Mouse (Mus musculus): ENCODE measurements at regions not wholly inside any gene's neighbourhood (a gene's known extent, or its start where the extent isn't known, plus 50 kb on each side); places are given as distances from the start of the nearest gene placed in this dataset.

DNA sequence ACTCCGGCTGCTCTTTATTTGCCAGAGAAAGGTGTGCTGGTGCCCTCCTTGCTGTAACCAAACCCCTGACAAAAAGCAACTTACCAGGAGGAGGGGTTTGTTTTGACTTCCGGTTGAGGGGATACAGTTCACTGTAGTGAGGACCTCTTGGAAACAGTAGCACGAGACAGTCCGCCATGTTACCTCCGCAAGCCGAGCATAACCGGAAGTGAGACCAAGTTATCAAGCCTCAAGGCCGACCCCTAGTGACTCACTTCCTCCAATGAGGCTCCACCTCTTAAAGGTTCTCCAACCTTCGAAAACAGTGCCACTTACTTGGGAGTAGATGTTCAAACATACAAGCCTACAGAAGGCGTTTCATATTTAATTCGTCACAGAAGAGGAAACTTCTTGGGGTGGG, 115.2 kb upstream of the Plekha5 start:
- no peak for ATAC-seq (replicated peaks in 1 of 2; ENCODE audit: insufficient read depth in 1 of 2, low FRiP score in 2 of 2, low TSS enrichment in 1 of 2, low read depth in 1 of 2, poor library complexity in 2 of 2, severe bottlenecking in 2 of 2)

DNA sequence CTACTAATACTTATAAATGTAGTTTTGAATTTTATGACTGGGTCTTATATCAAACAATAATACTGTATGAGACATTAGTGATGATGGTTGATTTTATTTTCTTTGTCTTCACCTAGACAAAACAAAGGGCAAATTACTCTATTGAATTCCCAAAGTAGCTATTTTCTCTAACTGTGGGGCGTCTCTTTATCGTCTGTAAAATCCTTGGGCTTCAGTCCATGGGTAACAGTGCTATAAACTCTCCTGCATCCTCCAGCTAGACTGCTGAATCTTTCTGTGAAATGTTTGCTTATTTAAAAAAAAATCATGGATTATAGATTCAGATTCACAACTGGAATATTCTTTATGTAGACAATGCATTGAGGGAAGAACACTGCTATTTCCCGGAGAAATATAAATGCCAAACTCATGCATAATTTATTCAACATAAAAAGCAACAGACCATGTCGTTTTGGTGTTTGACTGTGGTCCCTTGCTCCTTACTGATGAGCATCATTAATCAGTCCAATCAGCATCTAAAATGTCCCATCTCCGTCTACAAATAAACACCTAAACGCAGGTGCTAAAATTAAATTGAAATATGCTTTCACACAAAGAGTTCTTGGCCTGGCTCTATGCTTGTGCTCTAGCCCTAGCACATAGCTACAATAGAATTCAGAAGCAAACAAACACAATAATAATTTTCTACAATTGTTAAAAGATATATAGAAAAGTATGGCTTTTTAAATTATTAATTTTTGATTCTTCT, 116.9 kb upstream of the Plekha5 start:
- ATAC-seq (replicated peaks in 1 of 2; ENCODE audit: insufficient read depth in 1 of 2, low FRiP score in 2 of 2, low TSS enrichment in 1 of 2, low read depth in 1 of 2, poor library complexity in 2 of 2, severe bottlenecking in 2 of 2): no peak

DNA sequence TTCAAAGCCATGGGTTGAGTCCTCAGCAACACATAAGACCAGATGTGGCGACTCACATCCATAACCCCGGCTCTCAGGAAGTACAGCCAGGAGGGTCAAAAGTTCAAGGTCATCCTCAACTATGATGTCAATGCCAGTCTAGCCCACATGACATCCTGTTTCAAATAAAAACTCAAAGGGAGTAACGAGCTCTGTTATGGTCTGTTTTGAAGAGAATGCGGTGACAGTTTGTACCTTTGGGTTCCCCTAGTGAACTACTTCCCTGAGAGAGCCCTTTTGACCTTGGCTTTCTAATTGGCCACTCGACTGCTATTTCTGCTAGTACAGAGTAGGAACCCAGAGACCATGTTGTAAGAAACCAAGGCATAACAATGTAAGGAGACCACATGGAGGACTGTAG, 119.7 kb upstream of the Plekha5 start:
- ATAC-seq (replicated peaks in 1 of 2; ENCODE audit: insufficient read depth in 1 of 2, low FRiP score in 2 of 2, low TSS enrichment in 1 of 2, low read depth in 1 of 2, poor library complexity in 2 of 2, severe bottlenecking in 2 of 2): no peak

DNA sequence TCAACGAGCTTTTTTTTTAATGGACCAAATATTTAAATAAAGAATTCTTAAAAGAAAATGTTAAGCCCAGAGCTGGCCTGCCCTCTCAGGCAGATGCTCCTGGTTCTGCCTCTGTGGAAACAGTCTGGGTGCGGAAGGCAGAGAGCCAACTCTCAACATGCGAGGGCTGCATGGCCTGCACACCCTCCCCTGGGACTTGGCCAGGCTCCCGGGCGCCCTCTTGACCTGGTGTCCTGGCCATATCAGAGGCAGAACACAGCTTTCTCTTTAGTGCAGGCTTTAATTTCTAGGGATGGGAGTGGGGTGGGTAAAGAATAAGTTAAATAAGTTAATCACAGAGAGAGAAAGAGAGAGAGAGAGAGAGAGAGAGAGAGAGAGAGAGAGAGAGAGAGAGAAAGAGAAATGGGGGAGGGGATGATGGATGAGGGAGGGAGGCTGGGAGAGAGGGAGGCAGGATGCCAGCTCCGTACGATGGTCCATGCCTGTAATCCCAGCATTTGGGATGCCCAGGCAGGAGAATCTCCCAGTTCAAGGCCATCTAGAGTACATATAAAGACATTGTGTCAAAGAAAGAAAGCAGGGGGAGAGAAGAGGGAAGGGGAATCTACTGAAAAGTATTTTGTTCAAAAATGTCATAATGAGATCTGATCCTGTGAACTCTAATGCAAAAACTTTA, 123.2 kb upstream of the Plekha5 start:
- no peak for ATAC-seq (replicated peaks in 1 of 2; ENCODE audit: insufficient read depth in 1 of 2, low FRiP score in 2 of 2, low TSS enrichment in 1 of 2, low read depth in 1 of 2, poor library complexity in 2 of 2, severe bottlenecking in 2 of 2)

DNA sequence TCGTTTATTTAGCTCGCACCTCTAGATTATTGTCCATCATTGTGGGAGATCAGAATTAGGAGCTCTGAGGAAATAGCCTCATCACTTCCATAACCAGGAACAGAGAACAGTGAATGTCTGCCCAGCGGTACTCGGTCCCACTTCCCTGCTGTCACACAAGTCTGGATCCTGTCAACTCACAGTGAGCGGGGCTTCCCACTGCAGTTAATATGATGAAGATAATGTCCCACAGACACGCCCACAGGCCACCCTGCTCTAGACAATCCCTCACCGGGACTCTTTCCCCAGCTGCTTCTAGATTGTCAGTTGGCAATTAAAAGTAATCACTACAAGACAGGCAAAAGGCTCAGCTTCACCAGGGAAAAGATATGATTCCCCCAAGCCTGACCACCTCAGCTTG, 124.2 kb upstream of the Plekha5 start:
- no peak for ATAC-seq (replicated peaks in 1 of 2; ENCODE audit: insufficient read depth in 1 of 2, low FRiP score in 2 of 2, low TSS enrichment in 1 of 2, low read depth in 1 of 2, poor library complexity in 2 of 2, severe bottlenecking in 2 of 2)

DNA sequence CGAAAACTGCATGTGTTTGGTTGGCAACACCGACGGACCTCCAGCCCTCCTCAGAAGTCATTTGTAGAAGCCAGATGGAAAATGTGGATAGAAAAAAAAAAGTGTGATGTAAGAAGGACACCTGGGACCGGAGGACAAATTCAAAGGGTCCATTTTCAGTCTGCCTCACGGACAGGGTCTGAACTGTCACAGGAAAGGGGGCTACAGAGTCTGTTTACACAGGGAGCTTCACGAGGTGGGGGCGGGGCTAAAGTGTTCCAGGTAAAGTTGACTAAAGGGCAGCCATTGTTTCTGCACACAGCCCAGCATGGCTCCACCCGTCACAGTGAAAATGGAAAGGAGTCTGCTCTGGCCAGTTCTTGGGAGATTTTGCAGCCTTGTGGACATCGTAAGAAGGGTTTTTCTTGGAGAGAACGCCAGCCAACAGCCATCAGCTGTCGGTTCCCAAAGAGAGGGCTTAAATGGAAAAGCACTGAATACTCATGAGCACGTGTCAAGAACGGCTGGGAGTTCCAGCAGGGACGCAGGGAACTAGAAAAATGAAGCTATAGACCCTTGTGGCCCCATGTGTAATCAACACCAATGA, 125.8 kb upstream of the Plekha5 start:
- ATAC-seq (replicated peaks in 1 of 2; ENCODE audit: insufficient read depth in 1 of 2, low FRiP score in 2 of 2, low TSS enrichment in 1 of 2, low read depth in 1 of 2, poor library complexity in 2 of 2, severe bottlenecking in 2 of 2): no peak

DNA sequence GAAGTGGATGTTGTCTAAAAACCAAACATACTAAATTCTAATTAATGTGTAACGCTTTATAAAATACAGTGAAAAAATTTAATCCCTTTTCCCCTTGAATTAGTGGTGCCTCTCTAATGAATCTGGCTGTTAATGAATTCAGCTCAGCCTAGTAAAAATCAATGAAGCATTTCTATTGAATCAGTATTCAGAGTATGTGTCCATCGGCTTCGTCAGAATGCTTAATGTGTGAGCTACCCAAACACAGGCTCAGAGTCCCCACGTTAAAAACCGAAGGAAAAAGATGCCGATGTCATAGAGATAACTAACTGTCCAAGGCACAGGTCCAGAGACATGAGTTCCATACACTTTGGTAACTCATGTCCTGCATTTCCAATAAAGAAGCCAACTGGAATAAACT, 126.3 kb upstream of the Plekha5 start:
- ATAC-seq (replicated peaks in 1 of 2; ENCODE audit: insufficient read depth in 1 of 2, low FRiP score in 2 of 2, low TSS enrichment in 1 of 2, low read depth in 1 of 2, poor library complexity in 2 of 2, severe bottlenecking in 2 of 2): no peak

DNA sequence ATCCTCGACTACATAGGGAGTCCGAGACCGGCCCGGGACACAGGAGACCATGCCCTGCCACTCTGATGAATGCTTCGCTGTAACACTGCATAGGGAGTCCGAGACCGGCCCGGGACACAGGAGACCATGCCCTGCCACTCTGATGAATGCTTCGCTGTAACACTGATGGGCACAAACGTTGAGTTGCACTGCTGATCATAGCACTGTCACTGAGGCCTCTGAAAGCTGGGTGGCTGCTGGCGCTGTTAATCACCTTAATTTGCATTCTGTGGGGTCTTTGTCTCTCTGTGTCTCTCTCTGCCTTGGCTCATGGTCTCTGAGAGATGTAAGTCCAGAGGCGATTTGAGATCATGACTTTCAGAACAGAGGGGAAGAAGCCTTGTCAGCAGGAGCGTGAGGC, 133.7 kb upstream of the Plekha5 start:
- no peak for ATAC-seq (replicated peaks in 1 of 2; ENCODE audit: insufficient read depth in 1 of 2, low FRiP score in 2 of 2, low TSS enrichment in 1 of 2, low read depth in 1 of 2, poor library complexity in 2 of 2, severe bottlenecking in 2 of 2)

DNA sequence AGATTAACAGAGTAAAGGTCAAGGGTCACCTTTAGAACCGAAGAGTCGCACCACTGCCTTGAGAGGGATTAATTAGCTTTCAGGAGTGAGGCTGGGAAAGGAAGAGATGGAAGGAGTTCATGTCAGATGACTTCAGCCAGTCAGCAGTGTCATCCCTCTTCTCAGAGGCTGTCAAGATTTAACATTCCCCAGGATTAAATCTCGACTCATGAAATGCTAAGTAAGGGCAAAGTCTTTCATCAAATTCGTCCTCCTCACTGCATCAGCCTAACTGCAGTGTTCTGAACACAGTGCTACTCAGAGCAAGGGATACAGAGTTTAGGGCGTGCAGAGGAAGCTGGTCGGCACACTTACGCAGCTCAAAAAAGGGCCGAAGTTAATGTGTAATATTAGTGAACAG, 135.1 kb upstream of the Plekha5 start:
- ATAC-seq (replicated peaks in 1 of 2; ENCODE audit: insufficient read depth in 1 of 2, low FRiP score in 2 of 2, low TSS enrichment in 1 of 2, low read depth in 1 of 2, poor library complexity in 2 of 2, severe bottlenecking in 2 of 2): no peak

DNA sequence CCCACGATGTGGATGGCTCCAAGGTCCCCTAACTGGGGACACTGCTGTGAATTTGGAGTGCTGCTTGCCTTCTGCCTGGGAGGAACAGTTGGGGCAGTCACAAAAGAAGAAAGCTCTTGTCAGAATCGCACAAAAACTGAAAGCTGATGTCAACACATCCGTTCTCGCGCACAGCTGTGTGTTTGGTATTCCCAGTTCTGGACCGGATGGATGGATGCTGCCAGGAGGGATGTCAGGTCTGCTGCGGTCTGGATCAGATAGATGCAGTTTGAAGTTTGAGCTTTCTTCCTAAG, 141.6 kb upstream of the Plekha5 start:
- no peak for ATAC-seq (replicated peaks in 1 of 2; ENCODE audit: insufficient read depth in 1 of 2, low FRiP score in 2 of 2, low TSS enrichment in 1 of 2, low read depth in 1 of 2, poor library complexity in 2 of 2, severe bottlenecking in 2 of 2)

DNA sequence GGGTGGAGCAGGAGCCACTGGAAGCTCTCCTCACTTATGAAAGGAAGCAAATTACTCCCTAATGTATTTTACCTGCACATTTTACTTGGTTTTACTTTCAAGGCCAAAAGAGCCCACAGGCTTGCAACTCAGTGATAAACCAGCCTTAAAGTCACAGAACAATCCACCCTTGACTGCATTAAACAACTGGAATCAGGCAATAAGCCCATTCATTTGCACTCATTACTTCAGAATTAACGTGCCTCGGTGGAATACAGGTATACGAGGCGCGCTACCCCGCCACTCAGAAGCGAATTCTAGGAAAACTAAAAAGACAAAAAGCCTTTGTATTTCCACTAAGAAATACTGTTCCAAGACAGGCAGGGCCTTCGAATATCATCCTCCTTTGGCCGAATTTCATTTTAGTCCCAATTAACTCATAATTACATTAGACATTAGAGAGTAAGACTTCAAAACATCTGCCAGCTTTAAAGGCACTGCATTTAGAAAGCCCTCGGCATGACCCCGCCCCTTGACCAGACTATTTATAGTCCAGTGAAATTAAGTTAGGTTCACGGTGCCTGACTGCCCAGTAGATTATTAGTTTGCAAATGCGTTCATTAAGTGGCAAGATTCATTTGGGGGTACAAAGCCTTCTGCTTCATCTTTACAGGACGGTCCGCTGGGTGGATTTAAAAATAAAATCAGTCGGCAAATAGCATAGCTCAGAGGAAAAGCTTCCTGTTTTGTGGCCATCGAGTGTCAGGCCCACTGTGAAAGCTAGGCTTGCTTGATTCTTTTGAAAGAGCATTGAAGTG, 142.2 kb upstream of the Plekha5 start:
- peak; percentile 47 to 72; a peak in 3 of 4 replicates for ATAC-seq (replicated peaks in 1 of 2; ENCODE audit: insufficient read depth in 1 of 2, low FRiP score in 2 of 2, low TSS enrichment in 1 of 2, low read depth in 1 of 2, poor library complexity in 2 of 2, severe bottlenecking in 2 of 2)

DNA sequence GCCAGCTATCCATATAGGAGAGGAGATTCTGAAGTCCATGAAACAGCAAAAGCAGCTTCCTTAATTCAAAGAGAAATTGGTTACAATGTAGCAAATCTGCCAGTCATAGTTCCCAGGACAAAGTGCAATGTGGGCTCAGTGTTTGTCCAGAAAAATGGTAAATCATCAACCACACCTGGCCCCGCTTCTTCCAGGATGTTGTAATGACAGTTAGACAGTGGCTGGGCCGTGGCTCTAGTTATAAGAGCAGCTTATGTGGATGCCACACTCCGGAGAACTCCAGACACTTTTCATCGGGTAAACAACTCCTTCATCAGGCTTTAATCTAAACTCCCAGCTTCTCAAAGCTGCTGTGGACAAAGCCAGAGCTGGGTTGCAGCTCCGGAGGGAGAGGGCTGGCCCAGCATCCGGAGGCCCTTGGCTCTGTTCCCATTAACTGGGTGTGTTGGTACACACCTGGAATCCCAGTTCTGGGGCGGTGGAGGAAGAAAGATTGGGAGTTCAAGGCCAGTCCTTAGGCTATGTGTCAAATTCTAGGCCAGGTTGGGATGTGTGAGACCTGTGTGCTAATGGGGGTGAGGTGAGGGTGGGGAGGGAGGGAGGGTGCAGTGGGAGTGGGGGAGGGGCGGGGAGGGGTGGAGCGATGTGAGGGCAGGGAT, 142.9 kb upstream of the Plekha5 start:
- no peak for ATAC-seq (replicated peaks in 1 of 2; ENCODE audit: insufficient read depth in 1 of 2, low FRiP score in 2 of 2, low TSS enrichment in 1 of 2, low read depth in 1 of 2, poor library complexity in 2 of 2, severe bottlenecking in 2 of 2)

DNA sequence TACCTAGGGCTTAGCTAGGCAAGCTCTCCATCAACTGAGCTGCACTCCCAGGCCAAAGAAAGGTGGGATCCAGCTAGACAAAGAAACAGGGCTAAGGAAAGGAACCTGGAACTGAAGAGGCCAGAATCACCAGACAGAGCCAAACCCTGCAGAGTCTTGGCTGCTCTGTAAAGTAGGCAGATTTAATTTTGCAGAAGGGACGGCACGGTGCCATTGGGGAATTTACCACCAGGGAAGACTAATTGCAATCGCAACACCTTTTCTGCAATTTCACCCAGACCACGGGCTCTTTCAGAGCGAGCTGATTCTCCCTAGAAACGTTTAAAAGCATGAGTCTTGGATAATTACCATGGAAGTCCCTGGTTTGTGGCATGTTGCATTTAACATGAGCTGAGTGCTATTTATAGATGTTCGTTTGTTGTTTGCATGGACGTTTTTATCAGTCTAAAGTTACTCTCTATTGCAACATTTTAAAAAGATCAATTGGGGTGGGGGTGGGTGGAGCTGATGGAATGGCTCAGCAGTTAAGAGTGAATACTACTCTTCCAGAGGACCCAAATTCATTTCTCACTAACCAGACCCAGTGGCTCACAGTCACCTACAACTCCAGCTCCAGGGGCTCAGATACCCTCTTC, 144.0 kb upstream of the Plekha5 start:
- ATAC-seq (replicated peaks in 1 of 2; ENCODE audit: insufficient read depth in 1 of 2, low FRiP score in 2 of 2, low TSS enrichment in 1 of 2, low read depth in 1 of 2, poor library complexity in 2 of 2, severe bottlenecking in 2 of 2): no peak

DNA sequence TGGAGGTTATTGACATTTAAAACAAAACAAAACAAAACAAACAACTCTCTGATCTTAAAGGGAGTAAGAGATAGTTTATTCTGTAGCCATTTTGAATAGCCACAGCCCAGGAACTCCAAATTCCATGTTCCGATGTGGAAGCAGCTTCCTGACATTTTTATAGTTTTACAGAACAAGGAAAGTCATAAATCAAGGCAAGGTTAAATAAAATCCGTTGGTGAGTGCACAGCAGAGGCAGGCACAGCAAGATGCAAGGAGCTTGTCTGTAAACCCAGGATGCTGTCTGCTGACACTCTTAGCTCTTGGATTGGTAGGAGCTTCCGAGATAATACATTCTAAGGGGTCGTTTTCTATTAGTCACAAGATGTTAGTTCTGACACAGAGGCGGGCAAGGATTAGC, 145.1 kb upstream of the Plekha5 start:
- ATAC-seq (replicated peaks in 1 of 2; ENCODE audit: insufficient read depth in 1 of 2, low FRiP score in 2 of 2, low TSS enrichment in 1 of 2, low read depth in 1 of 2, poor library complexity in 2 of 2, severe bottlenecking in 2 of 2): no peak

DNA sequence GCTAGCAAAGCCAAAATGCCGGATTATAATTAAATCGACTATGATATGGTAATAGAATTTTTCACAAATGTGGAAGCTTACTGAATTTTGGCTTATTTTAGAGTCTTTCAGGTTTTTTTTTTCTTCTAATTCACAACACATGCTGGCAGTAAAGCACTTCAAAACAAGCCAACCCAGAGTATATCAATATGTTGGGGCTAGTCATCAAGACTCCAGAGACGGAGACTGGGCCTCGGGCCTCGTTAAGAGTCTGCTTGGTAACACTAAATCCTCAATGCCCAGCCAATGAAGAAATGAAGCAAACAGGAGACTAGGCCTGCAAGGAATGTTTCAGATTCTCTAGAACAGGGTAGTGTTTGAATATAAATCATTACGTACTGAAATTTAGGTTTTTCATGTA, 153.3 kb upstream of the Plekha5 start:
- no peak for ATAC-seq (replicated peaks in 1 of 2; ENCODE audit: insufficient read depth in 1 of 2, low FRiP score in 2 of 2, low TSS enrichment in 1 of 2, low read depth in 1 of 2, poor library complexity in 2 of 2, severe bottlenecking in 2 of 2)

DNA sequence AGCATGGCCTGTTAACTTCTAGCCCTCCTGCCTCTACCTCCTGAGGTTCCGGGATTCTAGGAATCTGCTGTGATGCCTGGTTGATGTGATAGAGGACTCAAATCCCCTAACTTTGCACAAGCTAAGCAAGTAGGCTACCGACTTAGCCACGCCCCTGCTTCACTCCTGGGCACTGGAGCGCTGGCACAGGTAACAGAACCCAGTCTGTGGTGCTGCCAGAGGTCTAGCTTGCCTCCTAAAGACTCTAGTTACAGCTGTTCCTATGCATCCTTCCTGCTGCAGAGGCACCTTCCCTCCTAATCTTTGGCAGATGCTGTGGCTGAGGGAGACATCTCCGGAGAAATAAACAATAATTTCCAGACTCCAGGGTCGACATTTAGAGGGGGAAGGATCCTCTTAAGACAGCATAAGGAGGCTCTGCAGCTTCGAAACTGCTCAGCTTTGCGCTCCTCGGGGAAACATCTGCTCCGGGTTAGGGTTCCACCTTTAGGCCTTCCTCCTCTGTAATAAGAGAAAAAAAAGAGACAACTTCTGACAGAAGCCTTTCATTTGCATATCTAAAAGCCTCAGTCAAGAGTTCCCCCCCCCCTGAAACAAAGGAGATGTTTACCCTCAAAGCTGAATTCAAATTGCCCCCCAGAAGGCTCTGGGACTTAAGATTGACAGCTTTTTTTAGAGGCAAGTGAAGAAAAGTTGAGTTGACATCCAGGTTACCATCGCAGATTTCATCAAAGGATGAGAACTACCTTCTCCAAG, 155.4 kb upstream of the Plekha5 start:
- no peak for ATAC-seq (replicated peaks in 1 of 2; ENCODE audit: insufficient read depth in 1 of 2, low FRiP score in 2 of 2, low TSS enrichment in 1 of 2, low read depth in 1 of 2, poor library complexity in 2 of 2, severe bottlenecking in 2 of 2)

DNA sequence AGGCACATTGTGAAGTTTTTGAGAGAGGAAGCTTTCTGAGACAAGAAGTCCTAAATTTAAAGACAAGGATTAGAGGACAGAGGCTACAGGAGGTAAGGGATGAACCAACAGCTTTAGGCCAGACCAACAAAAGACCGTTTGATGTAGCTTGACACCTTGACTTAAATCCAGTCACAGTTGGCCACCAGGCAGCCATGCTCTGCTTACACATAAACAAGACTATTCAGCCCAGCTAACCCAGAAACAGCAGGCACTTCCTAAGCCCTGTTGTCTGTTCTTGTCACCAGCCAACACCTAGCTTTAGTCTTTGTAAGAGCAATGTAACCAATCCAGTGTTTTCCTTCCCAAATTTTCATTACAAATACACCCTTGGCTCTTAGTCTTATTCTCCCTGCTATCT, 159.9 kb upstream of the Plekha5 start:
- ATAC-seq (replicated peaks in 1 of 2; ENCODE audit: insufficient read depth in 1 of 2, low FRiP score in 2 of 2, low TSS enrichment in 1 of 2, low read depth in 1 of 2, poor library complexity in 2 of 2, severe bottlenecking in 2 of 2): no peak
